Mouse (Mus musculus) neutrophil, adult 59 days (primary cell): ENCODE measurements around the gene Fbxo33. TPM values are rescaled to one million over a fixed set of nuclear protein-coding genes. Genes with fewer than 3 reads are reported as not detected.

ENCODE experiments used
- total RNA-seq, 2 experiments: library from RNA; stranded (reverse); gene quantifications; 1 replicate in 1 of 2; 2 replicates in 1 of 2; pipeline ENCODE4 v1.2.4; 2023

Gene Fbxo33
- total RNA-seq: 10 to 100 TPM; 44.6 to 46.7 TPM

DNA sequence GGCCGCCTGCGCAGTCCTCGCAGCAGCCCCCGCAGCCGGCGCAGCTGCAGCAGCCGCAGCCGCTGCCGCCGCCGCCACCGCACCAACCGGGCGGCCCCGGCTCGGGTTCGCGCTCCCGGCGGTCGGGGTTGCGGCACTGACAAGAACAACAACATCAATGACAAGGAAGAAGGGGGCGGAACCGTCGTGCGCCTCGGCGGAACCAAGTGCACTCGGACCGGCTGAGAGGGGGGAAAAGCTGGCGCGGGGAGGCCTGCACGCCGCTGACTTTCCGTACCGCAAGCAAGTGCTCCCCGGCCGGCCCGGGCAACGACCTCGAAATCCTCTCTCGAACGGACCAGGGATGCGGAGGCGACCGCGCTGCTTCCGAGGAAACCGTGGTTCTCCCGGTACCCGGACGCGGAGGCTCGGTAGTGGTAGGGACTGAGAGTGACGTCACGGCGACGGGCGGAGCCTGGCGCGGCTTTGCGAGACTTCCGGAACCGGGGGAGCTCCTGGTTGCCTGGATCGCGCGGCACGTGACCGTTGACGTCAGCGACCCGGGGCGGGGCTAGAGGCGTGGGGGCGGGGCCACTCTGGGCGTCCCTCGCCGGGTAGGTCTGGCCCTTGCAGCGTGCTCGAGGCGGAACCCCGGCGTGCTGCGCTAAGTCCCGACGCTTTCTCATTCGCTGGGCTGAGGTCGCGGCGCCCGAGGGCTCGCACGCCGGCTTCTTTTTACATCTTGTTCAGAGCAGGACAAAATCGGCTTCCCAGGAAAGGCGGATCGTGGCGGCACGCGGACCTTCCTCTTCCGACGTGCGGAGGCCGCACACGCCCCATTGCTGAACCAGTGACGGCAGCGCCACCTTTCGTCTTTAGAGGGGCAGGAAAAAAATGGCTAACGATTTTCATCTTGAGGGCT is at the start of gene Fbxo33:
Gene Fbxo33 (minus strand): TSS at position 401 of the 901 bp plus-strand sequence.

Other genes starting within 250 kb of the Fbxo33 start
- gene Sec23a, start 207.7 kb downstream of the Fbxo33 start, total RNA-seq: 10 to 100 TPM; 21.4 to 22.2 TPM
- 1 to 10 TPM; 7.4 to 9.6 TPM for gene Gemin2, start 206.3 kb downstream of the Fbxo33 start, total RNA-seq
- gene Trappc6b, start 158.3 kb downstream of the Fbxo33 start, total RNA-seq: 10 to 100 TPM; 39.7 to 56.0 TPM
- gene Pnn, start 152.8 kb downstream of the Fbxo33 start, total RNA-seq: 10 to 100 TPM; 35.2 to 37.4 TPM
- gene Mia2, start 123.9 kb downstream of the Fbxo33 start, total RNA-seq: 100 to 1,000 TPM; 118 to 129 TPM